Mouse (Mus musculus): ENCODE results near the gene Fam71f2.

Gene Fam71f2

DNA sequence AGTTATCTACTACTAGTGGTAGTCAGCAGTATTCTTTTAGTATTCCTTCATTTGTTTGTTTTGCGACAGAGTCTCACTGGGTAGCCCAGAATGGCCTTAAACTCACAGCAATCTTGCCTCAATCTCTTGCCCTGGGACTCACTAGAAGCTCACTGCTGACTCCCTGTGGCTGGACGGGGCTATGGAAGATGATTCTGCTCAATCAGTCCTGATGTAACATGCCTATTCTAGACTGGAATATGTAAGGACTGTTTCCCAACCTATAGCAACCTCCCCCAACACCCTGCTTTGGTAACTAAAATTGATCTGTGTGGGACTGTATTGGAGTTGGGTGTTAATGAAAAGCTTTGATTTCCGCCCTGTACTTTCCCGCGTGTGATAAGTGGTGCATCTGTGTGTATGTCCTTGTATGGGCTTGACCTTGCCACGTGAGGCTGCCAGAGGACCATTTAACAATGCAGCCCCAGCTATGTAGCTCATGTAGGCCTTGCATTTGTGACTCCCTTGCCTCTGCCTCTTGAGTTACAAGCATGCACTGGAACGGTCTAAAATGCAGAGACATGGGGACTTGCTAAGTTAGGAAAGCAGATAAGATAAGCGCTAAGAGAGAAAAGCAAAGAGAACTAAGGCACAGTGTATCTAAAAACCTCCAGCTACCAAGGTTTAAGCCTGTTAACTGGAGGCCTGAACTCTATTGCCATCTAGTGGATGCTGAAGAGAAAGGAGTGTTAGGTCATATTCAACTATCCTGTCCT lies 703 bp upstream of the Fam71f2 start:
- peak; percentile 86 for DNase-seq

DNA sequence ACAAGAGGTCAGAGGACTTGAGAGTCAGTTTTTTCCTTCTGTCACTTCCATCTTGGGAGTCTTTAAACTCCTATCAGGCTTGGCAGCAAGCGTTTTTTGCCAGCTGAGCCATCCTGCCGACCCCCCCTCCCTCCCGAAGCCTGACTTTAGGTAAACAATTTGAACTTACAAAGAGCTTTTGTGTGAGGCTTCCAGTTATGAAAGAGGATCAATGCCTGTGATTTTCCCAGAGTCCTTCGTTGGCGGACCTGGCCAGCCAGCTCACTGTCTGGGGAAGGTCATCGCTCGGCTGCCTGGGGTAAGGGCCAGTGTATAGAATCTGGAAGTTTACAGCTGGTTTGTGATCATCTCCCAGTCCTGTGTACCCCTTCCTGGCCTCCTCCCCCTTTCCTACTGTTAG lies 1.3 kb downstream of the Fam71f2 start:
- DNase-seq = peak; percentile 14

DNA sequence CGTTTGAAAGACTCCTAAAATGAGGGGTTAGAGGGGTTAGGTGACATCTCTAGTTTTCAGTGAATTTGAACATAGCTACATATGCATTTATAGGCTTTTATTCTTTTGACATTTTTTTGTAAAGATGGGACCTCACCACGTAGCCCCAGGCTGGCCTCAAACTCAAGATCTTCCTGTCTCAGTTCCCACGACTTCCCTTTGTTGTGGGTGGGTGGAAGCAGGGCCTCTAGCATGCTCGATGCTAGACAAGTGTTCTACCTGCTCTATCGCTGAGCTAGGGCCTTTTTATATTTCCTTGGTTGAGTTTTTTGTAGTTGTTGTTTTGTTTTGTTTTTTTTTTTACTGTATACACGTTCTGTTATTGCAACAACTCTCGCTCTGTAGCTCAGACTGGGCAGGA lies 7.5 kb downstream of the Fam71f2 start:
- DNase-seq = no peak

DNA sequence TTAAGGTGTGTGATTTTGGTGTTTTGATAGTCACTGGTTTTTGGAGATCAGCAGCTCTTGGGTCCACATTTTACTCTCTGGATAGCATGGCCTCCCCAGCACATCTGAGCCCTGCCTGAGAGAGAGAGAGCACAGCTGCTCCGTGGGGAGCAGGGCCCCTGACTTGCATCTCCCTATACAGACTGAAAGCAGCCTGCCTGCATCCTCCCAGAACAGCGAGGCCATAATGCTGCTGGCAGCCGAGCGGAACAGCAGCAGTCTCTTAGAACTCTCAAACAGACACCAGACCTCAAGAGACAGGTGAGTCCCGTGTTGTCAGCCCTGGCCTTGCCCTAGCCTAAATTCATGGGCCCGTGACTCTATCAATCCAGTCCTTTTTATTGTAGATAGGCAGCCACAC lies 8.1 kb downstream of the Fam71f2 start:
- no peak for DNase-seq

DNA sequence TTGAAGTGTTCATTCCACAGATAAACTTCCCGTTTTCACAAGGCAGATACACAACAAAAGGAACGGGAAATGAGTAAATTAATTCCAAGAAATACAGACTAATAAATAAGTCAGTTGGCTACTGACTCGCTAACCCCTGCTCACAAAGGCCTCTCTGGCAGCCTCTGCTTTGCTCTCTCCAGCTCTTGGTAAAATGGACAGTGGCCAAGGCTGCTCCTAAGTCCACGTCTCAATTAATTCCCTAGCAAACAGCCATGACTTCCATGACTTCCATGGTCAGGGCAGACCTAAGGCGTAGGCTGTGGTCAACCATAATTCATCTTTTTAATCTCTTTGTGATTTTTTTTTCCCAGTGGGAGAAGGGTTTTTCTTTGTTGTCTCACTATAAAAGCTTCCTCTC lies 8.6 kb downstream of the Fam71f2 start:
- DNase-seq = no peak

DNA sequence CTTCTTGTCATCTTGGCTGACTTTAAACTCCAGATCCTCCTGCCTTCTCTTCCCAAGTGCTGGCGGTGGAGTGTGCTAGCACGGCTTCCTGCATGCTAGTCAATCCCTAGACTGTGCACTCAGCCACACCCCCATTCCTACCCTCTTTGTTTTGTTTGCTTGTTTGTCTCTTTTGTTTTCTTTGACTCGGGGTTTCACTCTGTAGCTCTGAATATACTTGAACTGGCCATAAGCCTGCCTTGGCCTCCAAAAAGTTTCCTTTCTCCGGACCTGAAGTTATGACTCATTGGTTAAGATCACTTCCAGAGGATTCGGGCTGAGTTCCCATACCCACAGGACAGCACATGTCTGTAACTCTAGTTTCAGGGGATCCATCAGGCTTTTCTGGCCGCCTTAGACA lies 9.3 kb downstream of the Fam71f2 start:
- no peak for DNase-seq

DNA sequence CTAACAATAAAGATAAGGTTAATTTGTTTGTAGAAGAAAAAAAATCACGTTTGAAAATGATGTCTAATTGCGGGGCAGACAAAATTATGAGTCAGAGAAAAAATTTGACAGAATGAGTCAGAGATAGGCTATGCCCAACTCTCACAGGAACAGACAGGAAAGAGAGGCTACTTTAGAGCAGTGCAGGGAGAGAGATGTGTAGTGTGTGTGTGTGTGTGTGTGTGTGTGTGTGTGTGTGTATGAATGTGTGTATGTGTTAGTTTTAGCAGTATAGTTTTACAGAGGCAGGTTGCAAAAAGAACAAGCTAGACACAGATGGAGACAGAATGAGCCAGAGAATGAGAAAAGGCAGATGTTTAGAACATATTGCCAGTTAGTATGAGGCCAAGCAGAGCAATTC lies 19.7 kb downstream of the Fam71f2 start:
- no peak for DNase-seq

DNA sequence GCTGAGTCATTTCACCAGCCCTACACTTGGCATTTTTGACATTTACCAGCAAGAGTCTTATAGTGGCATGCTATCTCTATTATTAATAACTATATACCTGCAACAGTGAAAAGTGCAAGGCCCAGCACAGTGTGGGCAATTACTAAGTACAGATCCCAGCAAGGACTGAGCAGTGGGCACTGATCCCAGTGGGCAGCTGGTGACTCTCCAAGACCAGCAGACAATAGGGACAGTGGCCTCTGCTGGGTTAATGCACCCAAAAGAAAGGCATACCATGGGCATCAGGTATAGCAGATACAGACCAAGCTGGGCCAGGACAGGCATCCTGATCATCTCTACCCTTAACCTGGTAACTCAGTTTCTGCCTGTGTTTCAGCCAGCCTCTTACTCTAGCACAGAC lies 23.9 kb downstream of the Fam71f2 start:
- no peak for DNase-seq

DNA sequence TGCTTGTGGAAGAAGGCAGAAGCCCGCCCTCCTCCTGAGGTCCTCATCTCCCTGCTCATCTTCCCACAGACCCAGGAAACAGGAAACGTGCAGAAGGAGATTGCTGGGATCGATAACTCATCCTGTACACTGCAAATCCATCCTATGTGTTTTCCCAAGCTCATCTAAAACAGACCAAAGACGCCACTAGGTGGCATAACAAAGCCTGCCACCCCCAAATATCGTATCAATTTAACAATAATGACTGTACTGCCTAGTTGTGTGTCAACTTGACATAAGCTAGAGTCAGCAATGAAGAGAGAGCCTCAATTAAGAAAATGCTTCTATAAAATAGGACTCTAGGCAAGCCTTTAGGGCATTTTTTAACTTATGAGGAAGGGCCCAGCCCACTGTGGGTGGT lies 24.3 kb downstream of the Fam71f2 start:
- peak; percentile 9 for DNase-seq

DNA sequence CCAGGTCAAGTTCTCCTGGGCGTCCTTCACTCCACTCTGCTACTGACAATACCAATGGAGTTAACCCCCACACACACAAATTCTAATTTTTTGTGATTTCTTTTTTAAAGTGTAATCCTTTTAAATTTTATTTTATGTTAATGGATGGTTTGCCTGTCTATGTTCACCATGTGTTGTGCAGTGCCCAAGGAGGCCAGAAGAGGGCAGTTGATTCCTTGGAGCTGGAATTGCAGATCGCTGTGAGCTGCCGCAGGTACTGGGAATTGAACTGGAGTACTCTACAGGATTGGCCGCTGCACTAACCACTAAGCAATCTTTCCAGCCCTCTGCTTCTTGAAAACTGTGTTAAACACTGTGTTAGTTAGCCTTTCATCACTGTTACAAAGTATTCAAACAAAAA lies 26.1 kb downstream of the Fam71f2 start:
- no peak for DNase-seq

DNA sequence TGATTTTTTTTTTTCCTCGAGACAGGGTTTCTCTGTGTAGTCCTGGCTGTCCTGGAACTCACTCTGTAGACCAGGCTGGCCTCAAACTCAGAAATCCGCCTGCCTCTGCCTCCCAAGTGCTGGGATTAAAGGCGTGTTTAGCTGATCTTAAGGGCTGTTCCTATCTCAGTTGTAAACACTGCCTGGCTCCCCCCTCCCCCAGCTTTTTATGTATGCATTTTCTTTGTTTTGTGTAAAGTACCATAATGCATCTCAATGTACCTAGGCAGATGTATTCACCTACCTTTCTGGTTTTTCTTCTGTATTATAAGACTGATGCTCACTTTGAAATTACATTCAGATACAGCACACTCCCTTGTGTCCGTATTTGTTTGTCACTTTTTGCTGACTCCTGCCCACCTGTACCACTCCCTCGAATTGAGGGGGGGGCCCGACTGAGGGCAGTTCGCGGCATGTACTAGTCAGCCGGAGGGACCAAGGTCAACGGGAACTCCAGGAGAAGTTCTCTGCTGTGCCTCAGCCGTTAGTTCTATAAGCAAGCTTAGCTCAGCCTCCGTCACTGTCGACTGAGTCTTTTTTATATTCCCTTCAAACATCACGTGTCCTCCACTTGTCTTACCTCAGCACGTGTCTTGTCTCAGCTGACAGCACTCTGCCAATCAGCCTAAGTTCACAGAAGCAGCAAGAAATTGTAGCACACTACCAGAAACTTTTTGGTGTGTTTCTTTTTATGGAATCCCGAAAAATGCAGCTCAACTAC lies 29.6 kb downstream of the Fam71f2 start:
- DNase-seq = no peak

DNA sequence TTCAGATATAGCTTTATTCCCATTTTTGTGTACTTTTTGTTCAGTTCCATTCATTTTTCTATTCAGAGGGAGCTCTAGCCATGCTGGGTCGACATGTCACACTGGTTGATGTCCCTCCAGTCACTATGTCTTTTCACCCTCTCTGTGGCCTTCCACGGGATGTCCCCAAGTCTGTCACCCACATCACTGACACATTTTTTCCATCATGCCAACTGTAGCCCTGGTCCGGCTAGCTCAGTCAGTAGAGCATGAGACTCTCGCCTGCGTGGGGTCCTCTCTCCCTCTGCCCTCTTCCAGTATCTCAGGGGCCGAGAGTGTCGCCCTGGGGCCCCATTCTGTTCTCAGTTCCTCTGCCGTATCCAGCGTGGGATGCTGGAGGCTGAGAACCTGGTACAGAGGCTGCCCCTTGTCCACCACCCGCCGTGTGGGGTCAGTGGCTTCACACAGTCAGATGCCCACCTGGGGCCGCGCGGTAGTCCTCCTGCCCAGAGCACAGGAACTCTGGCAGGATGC lies 34.4 kb downstream of the Fam71f2 start:
- DNase-seq = no peak

DNA sequence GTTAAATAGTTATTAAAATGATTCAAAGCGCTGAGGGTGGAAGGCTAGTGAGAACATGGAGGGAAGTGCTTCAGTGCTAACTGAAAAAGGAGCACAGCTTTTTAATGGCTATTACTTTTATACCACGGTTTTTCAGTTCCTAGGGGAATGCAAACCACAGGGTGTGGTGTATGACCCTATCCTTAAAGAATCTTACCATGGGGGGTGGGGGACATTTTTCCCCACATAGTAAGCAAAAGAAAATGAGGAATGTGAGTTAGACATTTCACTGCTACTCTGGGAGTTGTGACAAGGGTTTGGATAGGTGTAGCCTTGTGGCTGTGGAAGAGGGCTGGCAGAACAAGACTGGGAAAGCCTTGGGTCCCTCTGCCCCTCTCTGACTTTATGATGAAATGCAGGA lies 37.9 kb downstream of the Fam71f2 start:
- no peak for DNase-seq

DNA sequence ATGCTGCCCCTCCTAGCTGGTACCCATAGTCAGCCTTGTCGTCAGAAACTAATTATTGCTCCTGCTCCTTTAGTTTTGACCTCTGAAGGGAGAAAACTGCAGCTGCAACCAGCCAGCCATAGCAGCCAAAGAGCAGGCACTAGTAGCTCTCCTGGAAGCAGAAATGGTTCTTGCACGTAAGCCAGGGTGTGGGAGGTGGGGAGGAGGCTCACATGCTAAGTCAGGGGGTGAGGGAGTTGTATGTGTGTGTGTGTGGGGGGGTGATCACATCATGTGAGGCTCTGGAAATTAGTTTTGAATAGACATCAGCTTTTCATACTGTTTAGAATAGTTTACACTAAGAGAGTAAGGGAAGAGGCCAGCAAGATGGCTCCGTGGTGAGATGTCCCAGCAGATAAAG lies 38.5 kb downstream of the Fam71f2 start:
- no peak for DNase-seq

DNA sequence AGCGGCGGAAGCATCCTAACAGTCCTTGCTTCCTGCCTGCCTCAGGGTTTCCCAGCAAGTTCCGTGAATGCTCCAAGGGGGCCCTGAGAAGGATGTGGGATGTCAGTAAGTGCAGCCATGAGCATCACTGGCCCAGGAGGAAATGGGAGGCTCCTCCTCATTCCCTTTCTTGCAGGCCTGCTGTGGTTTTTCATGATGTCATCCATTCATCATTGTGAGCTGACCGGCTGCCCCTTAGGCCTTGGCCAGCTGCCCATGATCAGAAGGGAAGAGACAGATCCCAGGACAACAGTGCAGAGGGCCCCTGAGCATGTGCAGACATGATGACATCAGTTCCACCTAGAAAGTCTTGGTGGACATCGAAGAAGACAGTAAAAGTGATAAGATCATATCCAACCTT lies 39.5 kb downstream of the Fam71f2 start, which contains the start of gene Fam71f1:
Fam71f1 (plus strand) TSS at position 262 of the 400 bp plus-strand sequence.
- DNase-seq = peak; percentile 70

DNA sequence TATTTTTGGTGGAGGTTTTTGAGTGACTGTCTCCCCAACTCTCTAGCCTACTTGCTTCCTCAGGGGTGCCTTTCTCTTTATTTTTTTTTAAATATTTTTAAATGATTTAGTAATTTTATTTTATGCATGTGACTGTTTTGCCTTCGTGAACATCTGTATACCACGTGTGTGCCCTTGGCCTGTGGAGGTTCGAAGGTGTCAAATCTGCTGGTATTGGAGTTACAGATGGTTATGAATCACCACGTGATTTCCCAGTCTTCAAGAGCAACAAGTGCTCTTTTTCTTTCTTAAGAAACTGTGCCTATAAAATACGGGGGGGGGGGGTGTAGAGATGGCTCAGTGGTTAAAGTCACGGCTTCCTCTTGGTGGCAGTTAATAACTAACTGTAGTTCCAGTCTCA lies 42.2 kb downstream of the Fam71f2 start:
- no peak for DNase-seq

DNA sequence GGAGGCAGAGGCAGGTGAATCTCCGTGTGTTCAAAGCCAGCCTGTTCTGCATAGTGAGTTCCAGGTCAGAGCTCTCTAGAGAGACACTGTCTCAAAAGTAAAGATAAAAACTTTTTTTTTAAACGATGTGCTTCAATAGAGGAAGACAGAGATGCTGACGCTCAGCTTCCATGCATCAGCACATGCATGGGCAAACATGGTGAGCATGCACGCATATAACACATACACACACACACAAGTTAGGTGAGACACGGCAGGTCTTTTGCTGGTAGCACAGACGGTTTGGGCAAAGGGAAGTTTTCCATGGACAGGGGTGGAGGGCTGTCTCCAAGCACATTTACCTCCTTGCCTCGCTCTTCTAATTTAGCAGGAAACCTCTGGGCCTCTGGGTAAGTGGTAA lies 42.8 kb downstream of the Fam71f2 start:
- no peak for DNase-seq

DNA sequence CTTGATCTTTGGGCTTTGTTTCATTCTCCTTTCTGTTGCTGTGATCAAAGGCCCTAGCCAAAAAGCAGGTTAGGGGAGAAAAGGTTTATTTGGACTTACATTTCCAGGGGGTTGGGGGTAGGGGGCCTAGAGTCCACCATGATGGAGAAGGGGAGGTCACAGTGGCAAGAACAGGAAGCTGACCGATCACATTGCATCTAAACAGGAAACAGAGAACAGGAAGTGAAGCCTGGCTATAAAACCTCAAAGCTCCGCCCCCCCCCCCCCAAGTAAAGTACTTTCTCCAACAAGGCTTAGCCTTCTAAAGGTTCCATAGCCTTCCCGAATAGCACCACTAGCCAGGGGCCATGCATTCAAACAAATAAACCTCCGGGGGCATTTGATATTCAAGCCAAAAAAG lies 43.3 kb downstream of the Fam71f2 start:
- DNase-seq = no peak

DNA sequence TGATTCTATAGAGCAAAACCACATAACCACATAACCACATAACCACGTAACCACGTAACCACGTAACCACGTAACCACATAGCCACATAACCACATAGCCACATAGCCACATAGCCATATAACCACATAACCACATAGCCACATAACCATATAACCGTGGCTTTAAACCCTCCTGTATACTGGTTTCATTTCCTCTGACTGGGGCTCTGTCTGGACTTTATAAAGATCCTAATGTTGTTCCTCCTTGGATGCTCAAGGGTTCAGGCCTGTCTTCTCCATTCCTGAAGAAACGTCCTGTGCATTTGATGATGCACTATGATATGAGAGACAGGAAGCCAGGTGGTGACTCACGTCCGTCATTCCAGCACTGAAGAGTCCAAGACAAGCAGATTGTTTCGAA lies 47.6 kb downstream of the Fam71f2 start:
- DNase-seq = no peak

DNA sequence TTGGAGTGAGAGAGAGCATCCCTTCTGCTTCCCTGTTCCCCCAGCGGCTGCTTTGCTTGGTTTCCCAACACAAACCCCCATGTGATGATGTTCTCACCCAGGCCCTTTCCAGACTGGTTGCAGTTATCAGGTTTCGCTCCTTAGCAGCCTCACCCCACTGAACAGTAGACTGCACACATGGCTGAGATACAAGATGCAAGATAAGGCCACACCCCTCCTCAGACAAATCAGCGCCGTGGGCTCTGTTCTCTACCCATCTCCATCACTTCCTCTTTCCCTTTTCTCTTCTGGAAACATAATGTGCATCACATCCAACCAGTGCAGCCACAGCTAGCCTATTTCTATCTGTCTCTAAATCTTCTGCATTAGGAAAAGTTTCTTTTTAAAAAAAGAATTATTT lies 50.1 kb downstream of the Fam71f2 start:
- DNase-seq = no peak

Measured in retina, postnatal 1 day (tissue).